Mouse (Mus musculus): ENCODE data around the gene Abca8b. TPM values are rescaled to one million over a fixed set of nuclear protein-coding genes. Genes with fewer than 3 reads are reported as not detected.
"Not testable (repeated sequence)": the region's sequence is repeated elsewhere in the genome, so short reads cannot be mapped to it uniquely, and the experiment has no call there.

Gene Abca8b
- total and polyA plus RNA-seq, 3 experiments: 0.58 to 12.6 (median 6.5) TPM

- DNase-seq: not testable (repeated sequence)
Measured at GRCm38 (mm10) chr11:109913156-109913555, 82.5 kb downstream of the Abca8b start.

- DNase-seq: not testable (repeated sequence)
Measured at GRCm38 (mm10) chr11:109912118-109912517, 83.5 kb downstream of the Abca8b start.

- no peak for DNase-seq
Measured at GRCm38 (mm10) chr11:109909801-109910200, 85.8 kb downstream of the Abca8b start.

GRCm38 (mm10) chr11:109908207-109909031 is 87.2 kb downstream of the Abca8b start:
- DNase-seq: no peak

- DNase-seq: no peak
Measured at GRCm38 (mm10) chr11:109907508-109907907, 88.1 kb downstream of the Abca8b start.

- no peak for DNase-seq
Measured at GRCm38 (mm10) chr11:109902616-109903598, 92.7 kb downstream of the Abca8b start.

- no peak for DNase-seq
Measured at GRCm38 (mm10) chr11:109900491-109901241, 95.0 kb downstream of the Abca8b start.

GRCm38 (mm10) chr11:109898791-109899467 is 96.7 kb downstream of the Abca8b start:
- DNase-seq: no peak

- no peak for DNase-seq
Measured at GRCm38 (mm10) chr11:109895952-109896530, 99.6 kb downstream of the Abca8b start.

GRCm38 (mm10) chr11:109895496-109895895 is 100.1 kb downstream of the Abca8b start:
- DNase-seq: no peak

GRCm38 (mm10) chr11:109893894-109894804 is 101.5 kb downstream of the Abca8b start:
- no peak for DNase-seq

GRCm38 (mm10) chr11:109891989-109892386 is 103.7 kb downstream of the Abca8b start:
- no peak for DNase-seq

- no peak for DNase-seq
Measured at GRCm38 (mm10) chr11:109891371-109891988, 104.2 kb downstream of the Abca8b start.

- no peak for DNase-seq
Measured at GRCm38 (mm10) chr11:109889595-109889994, 106.0 kb downstream of the Abca8b start.

- DNase-seq: no peak
Measured at GRCm38 (mm10) chr11:109886757-109887156, 108.9 kb downstream of the Abca8b start.

GRCm38 (mm10) chr11:109885521-109885920 is 110.1 kb downstream of the Abca8b start:
- DNase-seq: no peak

- DNase-seq: peak; percentile 29
Measured at GRCm38 (mm10) chr11:109884801-109885200, 110.8 kb downstream of the Abca8b start.

GRCm38 (mm10) chr11:109884126-109884525 is 111.5 kb downstream of the Abca8b start:
- DNase-seq: no peak
